Mouse (Mus musculus) liver, adult 2 months (tissue): Measurements from ENCODE around the gene Spta1. TPM values are rescaled to one million over a fixed set of nuclear protein-coding genes. Genes with fewer than 3 reads are reported as not detected.

Source experiments
- DNase-seq: peaks from one replicate; pipeline ENCODE4 v3.0.0-alpha.2; 2011; ENCODE audit warnings: low read depth, low spot score; ENCODE audit errors: extremely low read depth
- H3K27ac ChIP-seq: fragments of 200-500 bp; replicated peaks from 2 replicates; pipeline ENCODE4 v1.5.1; 2012; ENCODE audit warnings: low read depth, mild to moderate bottlenecking, control low read depth, inconsistent platforms, low read length; ENCODE audit not compliant: insufficient read depth
- H3K27me3 ChIP-seq: fragments of 200-500 bp; 2 replicates; pipeline ENCODE4 v1.6.1; 2012; ENCODE audit warnings: mild to moderate bottlenecking, moderate library complexity, low read length, inconsistent platforms; ENCODE audit not compliant: control insufficient read depth, insufficient read depth
- H3K36me3 ChIP-seq: fragments of 200-500 bp; 2 replicates; pipeline ENCODE4 v1.6.1; 2012; ENCODE audit warnings: low read length, inconsistent platforms; ENCODE audit not compliant: control insufficient read depth, insufficient read depth
- H3K4me1 ChIP-seq: fragments of 200-500 bp; 2 replicates; pipeline ENCODE4 v1.6.1; 2011; ENCODE audit warnings: low read length; ENCODE audit not compliant: control insufficient read depth, insufficient read depth
- H3K4me3 ChIP-seq: fragments of 200-500 bp; 2 replicates; pipeline ENCODE4 v1.5.1; 2011; ENCODE audit warnings: low read depth, mild to moderate bottlenecking, control low read depth, low read length, moderate library complexity; ENCODE audit not compliant: insufficient read depth
- H3K79me2 ChIP-seq: fragments of 200-500 bp; 2 replicates; pipeline ENCODE4 v1.6.1; 2012; ENCODE audit warnings: inconsistent platforms, mild to moderate bottlenecking, low read length, moderate library complexity; ENCODE audit not compliant: control insufficient read depth, insufficient read depth
- H3K9ac ChIP-seq: fragments of 200-500 bp; 2 replicates; pipeline ENCODE4 v1.6.1; 2012; ENCODE audit warnings: low read depth, mild to moderate bottlenecking, control low read depth, inconsistent platforms, low read length
- CTCF ChIP-seq: fragments of 200-500 bp; IDR thresholded peaks from 2 replicates; pipeline ENCODE4 v1.5.1; 2011; ENCODE audit warnings: low read depth, low read length, control low read depth
- POLR2A ChIP-seq: fragments of 200-500 bp; IDR thresholded peaks from 2 replicates; pipeline ENCODE4 v1.6.1; 2011; ENCODE audit warnings: low read length, control low read depth; ENCODE audit not compliant: insufficient read depth; ENCODE audit errors: extremely low read depth
- WGBS: fragments of 180-500 bp; shearing (Covaris S2); methylation state at CpG from one replicate; pipeline ENCODE4 v1.1.7; 2018; 5-methylcytosine and 5-hydroxymethylcytosine counted together
- polyA plus RNA-seq: library from polyadenylated mRNA; depleted of rRNA; stranded (reverse); fragments of >200 nt; gene quantifications from 2 replicates; pipeline ENCODE4 v1.2.3, GENCODE M21; 2012
- total RNA-seq: library from RNA; depleted of rRNA; stranded (reverse); fragments of >200 nt; gene quantifications from 2 replicates; pipeline ENCODE4 v1.2.3, GENCODE M21; 2014

The Spta1 gene
- total and polyA plus RNA-seq, 2 experiments: 0.09 TPM; not detected in 1

- Histone ChIP-seq H3K9ac (no peak overlapping the region), H3K4me1 (no peaks in the 10 kb centered on the region), H3K27me3 (no peaks in the 10 kb centered on the region), H3K36me3 (no peaks in the 10 kb centered on the region), H3K27ac (no peak overlapping the region), H3K4me3 (no peak overlapping the region), H3K79me2 (no peaks in the 10 kb centered on the region)
- no peak for DNase-seq
- TF ChIP-seq POLR2A: no peak
- no peak for TF ChIP-seq CTCF
- 91% methylated on average over 2 of the region's 2 CpGs for WGBS
These were observed 72.0 kb downstream of the Spta1 start for GRCm38 (mm10) chr1:174244621-174245020.

- H3K27me3 ChIP-seq: no peaks in the 10 kb centered on the region
- H3K27ac ChIP-seq: no peak overlapping the region
- H3K4me3 ChIP-seq: no peak overlapping the region
- no peaks in the 10 kb centered on the region for H3K36me3 ChIP-seq
- no peak overlapping the region for H3K9ac ChIP-seq
- TF ChIP-seq CTCF: no peak
- no peak for TF ChIP-seq POLR2A
- no peak for DNase-seq
- H3K79me2 ChIP-seq: no peaks in the 10 kb centered on the region
- 87% methylated on average over 1 of the region's 1 CpGs for WGBS
- no peaks in the 10 kb centered on the region for H3K4me1 ChIP-seq
These were observed 73.5 kb downstream of the Spta1 start for GRCm38 (mm10) chr1:174246080-174246479.

- no peaks in the 10 kb centered on the region for H3K79me2 ChIP-seq
- no peak for DNase-seq
- no peaks in the 10 kb centered on the region for H3K27me3 ChIP-seq
- no peaks in the 10 kb centered on the region for H3K36me3 ChIP-seq
- no peak for TF ChIP-seq CTCF
- no peak for TF ChIP-seq POLR2A
- no peak overlapping the region for H3K9ac ChIP-seq
- no peak overlapping the region for H3K4me3 ChIP-seq
- H3K4me1 ChIP-seq: no peaks in the 10 kb centered on the region
- WGBS: 83% methylated on average over 6 of the region's 6 CpGs
- H3K27ac ChIP-seq: no peak overlapping the region
These were observed 74.6 kb downstream of the Spta1 start for GRCm38 (mm10) chr1:174247170-174247569.

- no peak for DNase-seq
- Histone ChIP-seq H3K4me3 (no peak overlapping the region), H3K4me1 (no peaks in the 10 kb centered on the region), H3K9ac (no peak overlapping the region), H3K27me3 (no peaks in the 10 kb centered on the region), H3K27ac (no peak overlapping the region), H3K36me3 (no peaks in the 10 kb centered on the region), H3K79me2 (no peaks in the 10 kb centered on the region)
- WGBS: 79% methylated on average over 2 of the region's 2 CpGs
- no peak for TF ChIP-seq CTCF
- TF ChIP-seq POLR2A: no peak
These were observed 77.8 kb downstream of the Spta1 start for GRCm38 (mm10) chr1:174250376-174250775.

- Histone ChIP-seq H3K27ac (no peak within 1 kb of the TSS), H3K4me1 (no peaks in the 10 kb centered on the region), H3K4me3 (no peak within 1 kb of the TSS), H3K79me2 (no peaks in the 10 kb centered on the region), H3K9ac (no peak within 1 kb of the TSS), H3K36me3 (no peaks in the 10 kb centered on the region), H3K27me3 (no peaks in the 10 kb centered on the region)
- 75% methylated on average over 3 of the region's 3 CpGs for WGBS
- TF ChIP-seq CTCF: no peak
- TF ChIP-seq POLR2A: no peak
- no peak for DNase-seq
These were observed 79.4 kb downstream of the Spta1 start, which contains the start of gene Olfr419 for GRCm38 (mm10) chr1:174251961-174252360. TSS of gene Olfr419 (minus strand) at chr1:174252061.

GRCm38 (mm10) chr1:174267816-174268215 lies 95.2 kb downstream of the Spta1 start:
- no peaks in the 10 kb centered on the region for H3K36me3 ChIP-seq
- no peak overlapping the region for H3K9ac ChIP-seq
- DNase-seq: no peak
- H3K27ac ChIP-seq: no peak overlapping the region
- 69% methylated on average over 4 of the region's 4 CpGs for WGBS
- TF ChIP-seq POLR2A (no peak), CTCF (no peak)
- no peaks in the 10 kb centered on the region for H3K4me1 ChIP-seq
- H3K27me3 ChIP-seq: no peaks in the 10 kb centered on the region
- H3K79me2 ChIP-seq: no peaks in the 10 kb centered on the region
- no peak overlapping the region for H3K4me3 ChIP-seq
